Mouse (Mus musculus): ENCODE measurements at regions not wholly inside any gene's neighbourhood (a gene's known extent, or its start where the extent isn't known, plus 50 kb on each side); places are given as distances from the start of the nearest gene placed in this dataset.

GRCm38 (mm10) chr1:185585191-185585870 lies 130.7 kb downstream of the Slc30a10 start:
- TF ChIP-seq CTCF (IDR thresholded peaks at IDR 0.05; ENCODE audit: borderline replicate concordance, control insufficient read depth, extremely low read depth, insufficient read depth, low read length, poor library complexity) (no peak), POLR2A (IDR thresholded peaks at IDR 0.05; ENCODE audit: control insufficient read depth, extremely low read depth, insufficient read depth, low read length, poor library complexity) (no peak)
